Mouse (Mus musculus): ENCODE data around the gene Zfp113.

DNA sequence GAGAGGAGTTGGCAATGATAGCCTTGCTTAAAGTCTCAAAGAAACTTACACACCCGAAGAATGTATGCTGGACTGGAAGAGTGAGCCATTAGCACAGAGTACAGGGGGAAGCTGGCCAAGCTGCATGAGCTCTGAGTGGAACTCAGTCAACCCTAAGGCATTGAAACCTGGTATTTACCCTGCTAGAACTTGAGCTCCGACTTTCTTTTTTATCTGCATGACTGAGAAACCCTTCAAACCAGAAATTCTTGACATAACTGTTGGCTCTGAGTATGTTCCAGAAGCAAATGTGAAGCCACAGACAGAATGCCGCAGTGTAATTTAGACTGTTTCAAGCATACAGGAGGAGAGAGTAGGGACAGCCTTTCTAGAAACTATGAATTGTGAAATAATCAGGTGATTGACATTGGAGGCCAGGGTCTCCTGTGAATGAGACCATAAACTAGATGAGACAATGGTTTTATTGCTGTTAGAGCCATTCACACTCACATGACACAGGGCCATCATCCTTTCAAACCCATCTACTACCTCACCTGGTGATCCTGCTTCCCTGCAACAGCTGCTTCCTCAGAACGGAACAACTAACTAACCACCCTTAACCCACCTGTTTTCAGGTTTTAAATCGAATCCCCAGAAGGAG, 23.0 kb downstream of the Zfp113 start:
- TF ChIP-seq CTCF (IDR thresholded peaks at IDR 0.05; ENCODE audit: low read depth, low read length), result no peak
- TF ChIP-seq POLR2A (IDR thresholded peaks at IDR 0.05; ENCODE audit: borderline replicate concordance, low read depth, low read length), result no peak
